Mouse (Mus musculus) testis, adult 2 months (tissue): ENCODE measurements around the gene Kcnc3.

Source experiments
- CTCF ChIP-seq: fragments of 200-500 bp; IDR thresholded peaks from 2 replicates; pipeline ENCODE4 v1.5.1; 2012; ENCODE audit warnings: low read depth, mild to moderate bottlenecking, inconsistent platforms, low read length, moderate library complexity; ENCODE audit not compliant: control insufficient read depth, insufficient read depth, insufficient replicate concordance
- POLR2A ChIP-seq: fragments of 200-500 bp; IDR thresholded peaks from 2 replicates; pipeline ENCODE4 v1.6.1; 2012; ENCODE audit warnings: low read depth, mild to moderate bottlenecking, inconsistent platforms, low read length, moderate library complexity; ENCODE audit not compliant: control insufficient read depth

DNA sequence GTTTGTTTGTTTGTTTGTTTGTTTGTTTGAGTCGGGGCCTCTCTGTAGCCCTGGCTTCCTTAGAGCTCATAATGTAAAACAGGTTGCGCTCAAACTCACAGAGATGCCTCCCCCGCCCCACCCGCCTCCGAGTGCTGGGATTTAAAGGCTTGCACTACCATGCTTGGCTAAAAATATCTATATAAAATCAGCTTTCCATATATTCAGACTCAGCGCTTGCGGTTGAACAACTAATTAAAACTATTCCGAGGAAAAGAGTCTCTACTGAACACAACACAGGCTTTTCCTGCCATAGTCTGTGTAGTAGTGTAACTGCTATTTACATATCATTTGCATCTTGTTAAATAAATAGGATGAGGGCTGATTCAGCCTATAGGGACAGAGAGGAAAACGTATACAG lies 46.2 kb downstream of the Kcnc3 start:
- no peak for TF ChIP-seq POLR2A
- TF ChIP-seq CTCF: no peak
